In genomic region chr12:86039751-86040150, GRCm38 (mm10) we compare ENCODE assay signal across 25 mouse cellular contexts. TPM values are rescaled to one million over a fixed set of nuclear protein-coding genes. Genes with fewer than 3 reads are reported as not detected.
DNase-seq lines count a peak whose midpoint lies in the region; ATAC-seq and TF ChIP-seq lines count a peak whose summit lies in the region.
"Had no signal": no experiment of that assay in that cellular context is flagged by ENCODE, and none has a peak within 500 bp of the region (broad histone marks: within the 10 kb centered on the region; RNA-seq: fewer than 3 reads in every experiment).

No protein-coding gene starts in this region.

- H3K9ac ChIP-seq in heart, embryonic 13.5 days: no peak overlapping the region
- no peak overlapping the region for H3K9ac ChIP-seq in heart, adult 2 months (ENCODE audit: low read depth, low read length)
- H3K9ac ChIP-seq: embryonic facial prominence, embryonic 12.5 days; embryonic facial prominence, embryonic 15.5 days; forebrain, postnatal 0 days; hindbrain, embryonic 14.5 days had no signal

- intact Hi-C loops in gastrocnemius, adult 2 months (cut with DNase I): no loop called here
- intact Hi-C loops in heart, adult 2 months (cut with DNase I): no loop called here

- H3K27ac ChIP-seq in gastrocnemius, adult 2 months: peak overlapping the region; percentile 78
- peak overlapping the region; percentile 53 for H3K27ac ChIP-seq in heart, embryonic 13.5 days (replicated peaks)
- H3K27ac ChIP-seq in heart, adult 2 months: no peak overlapping the region
- H3K27ac ChIP-seq: embryonic facial prominence, embryonic 12.5 days; embryonic facial prominence, embryonic 15.5 days; hindbrain, embryonic 14.5 days; hindbrain, postnatal 0 days had no signal

- no peak for TF ChIP-seq POLR2A in heart, adult 2 months (IDR thresholded peaks at IDR 0.05; ENCODE audit: insufficient read depth, low read depth, low read length)

- H3K79me2 ChIP-seq in heart, adult 2 months (replicated peaks; ENCODE audit: control insufficient read depth, insufficient read depth, low read length): no peaks in the 10 kb centered on the region

- H3K9me3 ChIP-seq in heart, embryonic 13.5 days: peaks cover 10% of the 10 kb centered on the region

- H3K27me3 ChIP-seq in heart, embryonic 13.5 days (replicated peaks): no peaks in the 10 kb centered on the region
- no peaks in the 10 kb centered on the region for H3K27me3 ChIP-seq in heart, adult 2 months (ENCODE audit: control insufficient read depth, insufficient read depth, low read length)
- H3K27me3 ChIP-seq: embryonic facial prominence, embryonic 12.5 days; embryonic facial prominence, embryonic 15.5 days had no signal

- peaks cover 34% of the 10 kb centered on the region for H3K4me1 ChIP-seq in heart, embryonic 13.5 days
- H3K4me1 ChIP-seq in heart, adult 2 months (ENCODE audit: control insufficient read depth, insufficient read depth, low read length): no peaks in the 10 kb centered on the region; the same call in 1 of the 2 replicates

- no peak for ATAC-seq in heart, embryonic 13.5 days (ENCODE audit: extremely low read depth, insufficient number of reproducible peaks, low FRiP score, low TSS enrichment)
- ATAC-seq: activated CD4-positive, CD25-positive, alpha-beta regulatory T cell, adult 4 months; CD4-positive, CD25-positive, alpha-beta regulatory T cell, adult 4 months; forebrain, embryonic 14.5 days; forebrain, postnatal 0 days; hindbrain, postnatal 0 days; inflammation-experienced regulatory T-cells, adult 6 months; intestine, embryonic 16.5 days had no signal

- H3K36me3 ChIP-seq in heart, embryonic 13.5 days: peaks cover 18% of the 10 kb centered on the region
- H3K36me3 ChIP-seq in heart, adult 2 months (ENCODE audit: control insufficient read depth, insufficient read depth, low read length): no peaks in the 10 kb centered on the region
- H3K36me3 ChIP-seq: embryonic facial prominence, embryonic 12.5 days had no signal

- TF ChIP-seq EP300 in heart, adult 2 months (IDR thresholded peaks at IDR 0.05; ENCODE audit: insufficient read depth, low read depth, low read length): no peak

- WGBS in heart, embryonic 13.5 days: 72% methylated on average over 6 of the region's 6 CpGs
- 58% methylated on average over 6 of the region's 6 CpGs for WGBS in heart, adult 2 months

- no peak overlapping the region for H3K4me3 ChIP-seq in gastrocnemius, adult 2 months
- H3K4me3 ChIP-seq in heart, embryonic 13.5 days: no peak overlapping the region
- no peak overlapping the region for H3K4me3 ChIP-seq in heart, adult 2 months
- H3K4me3 ChIP-seq: embryonic facial prominence, embryonic 12.5 days; embryonic facial prominence, embryonic 15.5 days had no signal

- no peak overlapping the region for H3K4me2 ChIP-seq in heart, embryonic 13.5 days
- H3K4me2 ChIP-seq: embryonic facial prominence, embryonic 12.5 days; embryonic facial prominence, embryonic 15.5 days; hindbrain, embryonic 14.5 days had no signal

- no peak for TF ChIP-seq CTCF in gastrocnemius, adult 2 months (IDR thresholded peaks at IDR 0.05)
- no peak for TF ChIP-seq CTCF in heart, adult 2 months (IDR thresholded peaks at IDR 0.05)

- no peak for DNase-seq in gastrocnemius, adult 2 months
- DNase-seq in gastrocnemius, postnatal 4 days (ENCODE audit: low spot score in 2 of 2): no peak
- no peak for DNase-seq in heart, adult 2 months
- peak; percentile 57 for DNase-seq in NIH3T3 (ENCODE audit: low read depth)
- no peak for DNase-seq in c-Kit-positive CD71-positive TER-119-positive erythroid progenitor cells, embryonic 14.5 days (ENCODE audit: low spot score)
- DNase-seq in ovary, adult 18-20 months (ENCODE audit: low spot score): no peak
- DNase-seq: adrenal gland, adult 8-10 months; adrenal gland, postnatal 25 days; cerebellum, adult 18-20 months; cerebellum, adult 9-10 months; cerebellum, postnatal 14 days; forebrain, postnatal 0 days; gastrocnemius, postnatal 25 days; heart, postnatal 4 days had no signal

RNA-seq across cellular contexts. Expression of gene Tgfb3, which starts 39.1 kb away (rescaled TPM):
- 10 to 100 TPM; 32.2 to 48.0 TPM for total RNA-seq in gastrocnemius, adult 2 months (2021)
- 10 to 100 TPM; 60.7 to 62.6 TPM for total RNA-seq in gastrocnemius, postnatal 4 days (2021)
- 23.7 TPM in 2 replicates for polyA plus RNA-seq in heart, embryonic 13.5 days (2015; fragmentation: Nextera tagmentation; extraction: Ambion mirVana)
- 10 to 100 TPM; 15.2 to 15.4 TPM for total RNA-seq in heart, adult 2 months (2021)
- polyA plus RNA-seq in heart, adult 2 months (2012; rRNA removed): 14.8 and 18.6 TPM in 2 replicates

RNA-seq across cellular contexts. Expression of gene Ift43, which starts 42.6 kb away (rescaled TPM):
- total RNA-seq in gastrocnemius, adult 2 months (2021): 10 to 100 TPM in 1 of 2 experiments, 1 to 10 TPM in 1; 8.4 to 13.6 TPM
- 10 to 100 TPM; 20.2 to 21.2 TPM for total RNA-seq in gastrocnemius, postnatal 4 days (2021)
- polyA plus RNA-seq in heart, embryonic 13.5 days (2015; fragmentation: Nextera tagmentation; extraction: Ambion mirVana): 108 and 118 TPM in 2 replicates
- total RNA-seq in heart, adult 2 months (2021): 10 to 100 TPM; 21.6 to 26.1 TPM
- polyA plus RNA-seq in heart, adult 2 months (2012; rRNA removed): 31.9 and 39.2 TPM in 2 replicates
- total RNA-seq: granulocyte monocyte progenitor cell, adult 5-6 weeks had no signal
